Mouse (Mus musculus) embryonic facial prominence, embryonic 10.5 days (tissue): ENCODE data around the gene Pigg. TPM values are rescaled to one million over a fixed set of nuclear protein-coding genes. Genes with fewer than 3 reads are reported as not detected.
"Not testable (repeated sequence)": the region's sequence is repeated elsewhere in the genome, so short reads cannot be mapped to it uniquely, and the experiment has no call there.

Source experiments
- DNase-seq: peaks from one replicate; pipeline ENCODE4 v3.0.0-alpha.2; 2017; ENCODE audit warnings: low spot score
- H3K27ac ChIP-seq: fragments of 300-500 bp; sonication (generic); replicated peaks from 2 replicates; pipeline ENCODE4 v1.5.1; 2016; ENCODE audit warnings: mild to moderate bottlenecking
- H3K27me3 ChIP-seq: fragments of 300-500 bp; sonication (generic); replicated peaks from 2 replicates; pipeline ENCODE4 v1.6.1; 2016; ENCODE audit warnings: low read depth, mild to moderate bottlenecking; ENCODE audit not compliant: poor library complexity, severe bottlenecking
- H3K36me3 ChIP-seq: fragments of 300-500 bp; sonication (generic); replicated peaks from 2 replicates; pipeline ENCODE4 v1.6.1; 2016; ENCODE audit warnings: mild to moderate bottlenecking, moderate library complexity
- H3K4me1 ChIP-seq: fragments of 300-500 bp; sonication (generic); 2 replicates; pipeline ENCODE4 v1.6.1; 2016
- H3K4me3 ChIP-seq: fragments of 300-500 bp; sonication (generic); 2 replicates; pipeline ENCODE4 v1.5.1; 2016; ENCODE audit warnings: mild to moderate bottlenecking, moderate library complexity
- H3K9me3 ChIP-seq: fragments of 300-500 bp; sonication (generic); 2 replicates; pipeline ENCODE4 v1.6.1; 2016; ENCODE audit warnings: mild to moderate bottlenecking
- WGBS: fragments of 180-500 bp; shearing (Covaris S2); methylation state at CpG from one replicate; pipeline ENCODE4 v1.1.7; 2016; 5-methylcytosine and 5-hydroxymethylcytosine counted together
- polyA plus RNA-seq: library from polyadenylated mRNA; unstranded; fragments of >200 nt; fragmentation: Nextera tagmentation; extraction: Ambion mirVana; gene quantifications from 2 replicates; pipeline ENCODE4 v1.2.1, GENCODE M21; 2016

Gene Pigg
- 6.4 and 7.6 TPM in 2 replicates for polyA plus RNA-seq

DNA sequence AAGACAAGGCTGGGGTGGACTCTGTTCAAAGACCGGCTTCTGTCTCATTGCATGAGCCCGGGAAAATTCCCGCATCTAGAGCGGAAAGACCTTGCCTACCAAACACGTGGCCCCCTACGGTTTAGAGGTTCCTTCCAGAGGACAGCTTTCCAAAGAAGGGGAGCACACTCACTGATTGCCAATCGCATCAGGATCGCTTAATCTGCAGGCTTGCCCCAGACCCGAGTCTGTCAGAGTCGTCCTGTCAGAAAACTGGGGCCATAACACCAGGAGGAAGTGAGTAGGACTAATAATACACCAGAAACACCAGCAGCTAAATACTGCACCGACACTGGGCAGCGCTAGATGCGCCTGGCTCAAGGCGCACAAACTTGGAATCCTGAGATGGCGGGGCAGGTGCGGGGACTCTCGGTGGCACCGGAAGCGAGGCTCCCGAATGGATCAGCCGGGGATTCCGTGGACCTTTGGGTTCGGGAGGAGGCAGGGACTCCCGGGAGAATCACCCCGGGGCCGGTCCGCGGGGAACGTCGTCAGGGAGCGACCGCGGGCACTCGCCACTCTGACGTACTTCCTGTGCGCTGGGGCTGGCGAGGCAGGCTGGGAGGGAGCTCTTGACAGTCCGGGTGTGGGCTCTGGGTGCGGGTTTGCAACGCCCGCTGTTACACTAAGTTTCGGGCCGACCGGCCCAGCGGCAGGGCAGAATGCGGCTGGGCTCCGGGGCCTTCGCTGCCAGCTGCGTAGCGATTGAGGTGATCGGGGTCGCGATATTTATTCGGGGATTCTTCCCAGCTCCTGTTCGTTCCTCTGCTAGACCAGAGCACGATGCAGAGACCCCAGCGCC is at the start of gene Pigg:
Gene Pigg, plus strand, starts transcription at position 386 of the 841 bp plus-strand sequence.
- Histone ChIP-seq H3K4me3 (peak within 1 kb of the TSS; percentile 91), H3K4me1 (peaks cover 13% of the 10 kb centered on the region), H3K9me3 (no peaks in the 10 kb centered on the region), H3K27me3 (no peaks in the 10 kb centered on the region), H3K36me3 (0 out of 2 replicates have a peak, but pooled peaks cover 3% of the 10 kb centered on the region), H3K27ac (peak within 1 kb of the TSS; percentile 90)
- WGBS, result under 1% methylated on average over 57 of the region's 57 CpGs
- peak; percentile 94 for DNase-seq

DNA sequence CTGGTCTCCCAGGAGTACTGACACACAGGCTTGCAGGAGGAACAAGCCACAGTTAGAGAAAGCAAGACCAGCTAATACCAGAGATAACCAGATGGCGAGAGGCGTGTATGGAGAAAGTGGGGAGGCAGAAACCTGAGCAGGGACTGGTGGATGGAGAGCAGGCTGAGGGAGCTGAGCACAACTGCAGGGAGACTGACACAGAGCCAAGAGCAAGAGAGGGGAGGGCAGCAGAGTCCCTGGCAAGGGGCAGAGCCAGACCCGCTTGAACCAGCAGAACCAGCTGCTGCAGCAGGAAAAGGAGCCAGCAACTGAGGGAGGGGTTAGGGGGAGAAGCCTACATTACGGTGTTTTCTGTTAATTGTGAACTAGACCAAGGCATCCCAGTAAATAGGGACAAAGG is 49.7 kb upstream of the Pigg start:
- H3K9me3 ChIP-seq, result no peaks in the 10 kb centered on the region
- peak; percentile 21 for DNase-seq
- H3K36me3 ChIP-seq, result no peaks in the 10 kb centered on the region
- 0 out of 2 replicates have a peak overlapping the region, but pooled peaks have one; percentile 5 for H3K27ac ChIP-seq
- H3K27me3 ChIP-seq, result no peaks in the 10 kb centered on the region
- H3K4me1 ChIP-seq, result peaks cover 8% of the 10 kb centered on the region
- no peak overlapping the region for H3K4me3 ChIP-seq
- WGBS, result 50% methylated on average over 4 of the region's 4 CpGs

DNA sequence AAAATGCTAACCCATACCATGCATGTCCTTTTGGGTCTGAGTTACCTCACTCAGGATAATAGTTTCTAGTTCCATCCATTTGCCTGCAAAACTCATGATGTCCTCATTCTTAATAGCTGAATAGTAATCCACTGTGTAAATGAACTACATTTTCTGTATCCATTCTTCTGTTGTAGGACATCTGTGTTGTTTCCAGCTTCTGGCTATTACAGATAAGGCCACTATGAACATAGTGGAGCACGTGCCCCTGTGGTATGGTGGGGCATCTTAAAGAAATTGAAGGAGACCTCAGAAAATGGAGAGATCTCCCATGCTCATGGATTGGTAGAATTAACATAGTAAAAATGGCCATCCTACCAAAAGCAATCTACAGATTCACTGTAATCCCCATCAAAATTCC is 48.6 kb upstream of the Pigg start:
- not testable (repeated sequence) for H3K4me3 ChIP-seq, H3K27me3 ChIP-seq, H3K9me3 ChIP-seq, DNase-seq, H3K36me3 ChIP-seq, H3K27ac ChIP-seq
- H3K4me1 ChIP-seq, result peaks cover 16% of the 10 kb centered on the region
- 88% methylated on average over 1 of the region's 1 CpGs for WGBS

DNA sequence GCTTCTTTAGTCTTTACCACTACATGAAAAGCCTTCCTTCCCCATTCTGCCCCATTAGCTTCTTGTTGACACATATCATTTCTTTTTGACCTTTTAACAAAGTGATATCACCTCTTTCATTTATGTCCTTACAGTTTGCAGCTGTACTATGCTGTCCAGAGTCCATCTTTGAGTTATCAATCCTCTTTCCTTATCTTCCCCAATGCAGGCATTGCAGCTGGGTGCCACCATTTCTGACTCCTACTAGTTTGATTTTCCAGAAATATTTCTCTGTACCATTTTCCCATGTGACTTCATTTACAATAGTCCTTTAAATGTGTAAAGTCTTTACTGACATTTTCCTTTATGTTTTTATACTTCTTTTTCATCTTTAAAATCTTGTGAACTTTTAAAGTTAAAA is 45.4 kb upstream of the Pigg start:
- Histone ChIP-seq H3K27ac (no peak overlapping the region), H3K9me3 (no peaks in the 10 kb centered on the region), H3K36me3 (peaks cover 4% of the 10 kb centered on the region; the same call in 1 of the 2 replicates), H3K4me3 (no peak overlapping the region), H3K4me1 (peaks cover 35% of the 10 kb centered on the region), H3K27me3 (no peaks in the 10 kb centered on the region)
- DNase-seq, result no peak

DNA sequence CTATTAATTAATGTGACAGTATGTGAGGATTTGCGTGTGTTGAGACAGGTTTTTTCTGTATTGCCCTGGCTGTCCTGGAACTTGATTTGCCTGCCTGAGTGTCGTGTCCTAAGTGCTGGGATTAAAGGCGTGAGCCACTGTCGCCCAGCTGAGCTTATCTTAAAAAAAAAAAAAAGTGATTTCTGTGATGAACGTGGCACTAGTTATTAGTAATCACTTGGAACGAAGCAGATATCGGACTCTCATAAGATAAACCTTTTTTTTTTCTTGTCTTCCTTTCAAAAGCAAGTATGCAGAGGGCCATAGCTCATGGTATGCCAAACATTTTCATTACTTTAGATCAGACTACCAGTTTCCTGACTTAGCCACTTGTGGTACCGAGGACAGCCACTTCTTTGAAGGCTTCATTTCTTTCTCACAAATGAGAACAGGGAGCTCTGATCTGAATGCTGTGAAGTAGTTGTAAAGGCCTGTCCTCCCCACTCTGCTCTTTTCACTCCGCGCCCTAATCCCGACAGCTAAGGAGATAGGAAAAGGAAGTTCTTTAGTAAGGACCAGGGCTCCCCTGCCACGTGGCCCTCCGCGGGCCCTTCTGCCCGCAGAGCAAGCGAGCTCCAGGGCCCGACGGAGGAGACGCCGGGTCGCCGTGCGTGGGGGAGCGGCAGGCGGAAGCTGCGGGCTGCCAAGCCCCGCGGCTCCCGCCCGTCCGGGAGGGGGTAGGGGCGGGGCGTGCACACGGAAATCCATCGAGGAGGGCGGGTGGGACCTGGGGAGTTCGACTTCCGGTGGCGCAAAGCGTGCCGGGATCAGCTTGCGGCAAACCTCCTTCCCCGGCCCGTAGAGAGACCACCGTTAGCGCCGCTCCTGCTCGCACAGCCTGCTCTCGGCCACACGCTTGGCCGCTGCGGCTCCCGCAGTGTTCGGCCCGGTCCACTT is 44.0 kb upstream of the Pigg start, which contains the start of gene Dr1:
Gene Dr1, plus strand, starts transcription at position 771 of the 936 bp plus-strand sequence.
- Histone ChIP-seq H3K36me3 (peaks cover 18% of the 10 kb centered on the region), H3K4me3 (peak within 1 kb of the TSS; percentile 94), H3K27me3 (no peaks in the 10 kb centered on the region), H3K9me3 (no peaks in the 10 kb centered on the region), H3K4me1 (peaks cover 27% of the 10 kb centered on the region), H3K27ac (peak within 1 kb of the TSS; percentile 95)
- peak; percentile 93 for DNase-seq
- WGBS, result 4% methylated on average over 55 of the region's 55 CpGs

DNA sequence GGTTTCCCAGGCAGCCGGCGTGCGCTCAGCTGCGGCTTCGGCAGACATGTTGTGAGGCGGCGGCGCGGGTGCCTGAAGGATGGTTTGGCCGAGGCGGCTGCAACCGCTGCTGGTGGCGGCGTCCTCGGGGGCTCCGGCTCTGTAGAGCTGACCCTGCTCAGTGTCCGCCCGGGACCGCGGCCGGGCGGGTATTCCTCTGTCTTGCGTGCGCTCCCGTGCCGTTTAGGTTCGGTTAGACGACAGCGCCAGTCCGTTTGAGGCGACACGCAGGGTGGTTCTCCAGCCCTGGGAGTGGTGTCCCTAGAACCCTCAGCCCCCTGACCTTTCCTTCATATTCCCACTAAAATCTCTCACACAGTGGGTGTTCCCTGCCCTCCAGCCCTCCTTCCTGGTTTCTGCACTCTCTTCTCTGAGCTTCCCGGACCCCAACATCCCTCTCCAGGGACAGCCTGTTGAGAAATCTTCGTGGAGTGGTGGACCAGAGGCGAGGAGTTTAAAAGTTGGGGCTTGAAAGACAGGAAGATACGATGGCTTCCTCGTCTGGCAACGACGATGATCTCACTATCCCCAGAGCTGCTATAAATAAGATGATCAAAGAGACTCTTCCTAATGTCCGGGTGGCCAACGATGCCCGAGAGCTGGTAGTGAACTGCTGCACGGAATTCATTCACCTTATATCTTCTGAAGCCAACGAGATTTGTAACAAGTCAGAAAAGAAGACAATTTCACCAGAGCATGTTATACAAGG is 43.2 kb upstream of the Pigg start:
- H3K27me3 ChIP-seq, result no peaks in the 10 kb centered on the region
- DNase-seq, result no peak
- no peaks in the 10 kb centered on the region for H3K9me3 ChIP-seq
- peak overlapping the region; percentile 95 for H3K27ac ChIP-seq
- peaks cover 25% of the 10 kb centered on the region for H3K36me3 ChIP-seq
- H3K4me1 ChIP-seq, result peaks cover 27% of the 10 kb centered on the region
- H3K4me3 ChIP-seq, result peak overlapping the region; percentile 94
- WGBS, result under 1% methylated on average over 44 of the region's 44 CpGs

DNA sequence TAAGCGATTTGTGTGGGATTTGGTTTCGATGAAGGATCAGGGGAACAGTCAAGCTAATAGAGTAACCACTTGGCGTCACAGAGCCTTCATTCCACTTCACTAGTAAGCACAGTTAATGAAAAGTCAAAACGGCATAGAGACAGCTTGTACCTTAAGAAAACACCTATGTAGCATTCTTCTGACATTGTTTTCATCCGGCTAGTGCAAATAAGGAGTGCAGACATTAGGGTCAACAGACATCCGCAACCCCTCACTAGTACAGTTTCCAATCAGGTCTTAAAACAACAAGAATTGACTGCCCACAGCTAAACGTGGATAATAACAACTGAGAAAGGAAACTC is 42.6 kb upstream of the Pigg start:
- DNase-seq, result no peak
- H3K27ac ChIP-seq, result peak overlapping the region; percentile 95
- peaks cover 28% of the 10 kb centered on the region for H3K36me3 ChIP-seq
- H3K27me3 ChIP-seq, result no peaks in the 10 kb centered on the region
- H3K4me3 ChIP-seq, result peak overlapping the region; percentile 94
- H3K4me1 ChIP-seq, result peaks cover 27% of the 10 kb centered on the region
- H3K9me3 ChIP-seq, result no peaks in the 10 kb centered on the region
- WGBS, result 19% methylated on average over 7 of the region's 7 CpGs

DNA sequence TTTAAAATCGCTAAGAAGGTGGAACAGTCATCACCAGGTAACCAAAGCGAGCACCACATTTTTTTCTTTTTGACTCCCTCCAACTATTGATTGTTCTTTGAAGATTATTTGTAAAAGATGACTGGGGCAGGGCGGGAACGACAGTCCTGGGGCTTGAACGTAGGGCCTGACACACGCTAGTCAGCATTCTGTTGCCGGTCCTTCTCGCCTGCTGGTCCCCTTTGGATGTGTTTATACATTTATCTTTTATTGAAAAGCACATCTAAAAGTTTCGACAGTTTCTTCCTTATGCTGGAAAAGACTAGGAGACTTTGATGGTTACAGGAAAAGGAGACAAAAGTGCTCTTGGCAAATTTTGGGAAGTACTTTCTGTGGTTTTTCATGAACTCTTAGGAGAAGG is 42.0 kb upstream of the Pigg start:
- H3K27ac ChIP-seq, result no peak overlapping the region
- WGBS, result 57% methylated on average over 9 of the region's 9 CpGs
- H3K4me1 ChIP-seq, result peaks cover 27% of the 10 kb centered on the region
- H3K27me3 ChIP-seq, result no peaks in the 10 kb centered on the region
- no peaks in the 10 kb centered on the region for H3K9me3 ChIP-seq
- peak overlapping the region; percentile 94 for H3K4me3 ChIP-seq
- DNase-seq, result no peak
- H3K36me3 ChIP-seq, result peaks cover 34% of the 10 kb centered on the region

DNA sequence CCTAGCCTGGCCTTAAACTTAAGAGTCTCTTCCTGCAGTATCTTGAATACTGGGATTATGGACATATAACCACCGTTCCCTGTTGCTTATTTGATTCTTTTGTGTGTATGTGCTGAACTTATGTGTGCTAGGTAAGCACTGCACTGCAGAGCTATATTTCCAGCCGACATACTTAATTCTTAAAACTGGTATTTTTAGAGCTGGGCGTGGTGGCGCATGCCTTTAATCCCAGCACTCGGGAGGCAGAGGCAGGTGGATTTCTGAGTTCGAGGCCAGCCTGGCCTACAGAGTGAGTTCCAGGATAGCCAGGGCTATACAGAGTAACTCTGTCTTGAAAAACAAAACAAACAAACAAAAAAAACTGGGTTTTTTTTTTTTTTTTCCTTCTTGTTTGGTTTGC is 41.1 kb upstream of the Pigg start:
- H3K9me3 ChIP-seq, DNase-seq, H3K27ac ChIP-seq, H3K27me3 ChIP-seq: not testable (repeated sequence)
- H3K4me3 ChIP-seq, result peak overlapping the region; percentile 94
- peaks cover 27% of the 10 kb centered on the region for H3K4me1 ChIP-seq
- peaks cover 43% of the 10 kb centered on the region for H3K36me3 ChIP-seq
- 93% methylated on average over 6 of the region's 6 CpGs for WGBS

DNA sequence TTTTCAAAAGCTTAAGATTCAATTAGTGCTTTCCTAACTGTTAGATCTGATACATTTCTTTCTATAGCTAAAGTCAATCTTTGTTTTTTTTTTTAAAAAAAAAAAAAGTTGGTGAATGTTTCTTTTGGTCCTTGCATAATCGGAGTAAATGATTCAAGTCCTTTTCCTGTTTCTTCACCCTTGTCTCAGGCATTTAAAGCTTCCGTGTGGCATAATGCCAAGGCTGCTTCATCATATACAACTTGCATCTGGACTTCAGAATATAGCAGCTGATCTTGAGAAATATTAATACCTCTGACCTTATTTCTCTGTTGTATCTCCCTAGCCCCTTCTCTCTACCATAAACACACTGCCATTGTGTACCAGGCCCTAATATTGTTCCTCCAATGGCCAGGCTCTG is 25.5 kb upstream of the Pigg start:
- peaks cover 5% of the 10 kb centered on the region; the same call in 1 of the 2 replicates for H3K9me3 ChIP-seq
- no peak for DNase-seq
- no peaks in the 10 kb centered on the region for H3K27me3 ChIP-seq
- H3K4me1 ChIP-seq, result no peaks in the 10 kb centered on the region
- no peak overlapping the region for H3K4me3 ChIP-seq
- H3K36me3 ChIP-seq, result no peaks in the 10 kb centered on the region
- WGBS, result 90% methylated on average over 2 of the region's 2 CpGs
- H3K27ac ChIP-seq, result no peak overlapping the region

DNA sequence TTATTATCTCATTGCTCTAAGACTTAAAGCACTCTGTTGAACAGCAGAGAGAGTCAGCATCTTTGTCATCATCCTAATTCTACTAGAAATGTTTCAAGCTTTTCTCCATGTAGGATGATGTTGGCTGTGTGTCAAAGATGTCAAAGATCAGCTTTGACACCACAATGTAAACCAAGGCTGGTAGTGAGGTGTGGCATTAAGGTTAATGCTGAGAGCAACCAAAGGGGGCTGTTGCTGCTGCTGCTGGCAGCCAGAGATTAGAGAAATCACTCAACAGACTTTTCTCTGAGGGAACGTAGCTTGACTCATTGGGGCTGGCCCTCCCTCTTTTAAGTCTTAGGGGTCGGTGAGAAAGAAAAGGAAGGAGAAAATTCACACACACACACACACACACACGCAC is 10.8 kb upstream of the Pigg start:
- DNase-seq, result no peak
- 57% methylated on average over 3 of the region's 3 CpGs for WGBS
- Histone ChIP-seq H3K4me3 (no peak overlapping the region), H3K36me3 (no peaks in the 10 kb centered on the region), H3K27me3 (no peaks in the 10 kb centered on the region), H3K27ac (no peak overlapping the region), H3K9me3 (no peaks in the 10 kb centered on the region), H3K4me1 (no peaks in the 10 kb centered on the region)
